Mouse (Mus musculus) adipocyte (in vitro differentiated cells): ENCODE results near the gene Kdelr1.
A peak's percentile ranks its signal among the peaks of the same experiment; 100 is the strongest.

Experiments used
- DNase-seq: peaks from one replicate; pipeline ENCODE4 v3.0.0-alpha.2; 2016; ENCODE audit warnings: low spot score

Gene Kdelr1

GRCm38 (mm10) chr7:45872624-45873023, at the start of gene Kdelr1:
TSS of gene Kdelr1 (plus strand) at chr7:45872772.
- peak; percentile 83 for DNase-seq

GRCm38 (mm10) chr7:45824598-45824997, 48.0 kb upstream of the Kdelr1 start, which contains the start of gene Kcnj14:
TSS of gene Kcnj14 (minus strand) at chr7:45824782.
- no peak for DNase-seq

- peak; percentile 39 for DNase-seq
Measured at GRCm38 (mm10) chr7:45826631-45827030, 45.9 kb upstream of the Kdelr1 start.

- DNase-seq = peak; percentile 88
Measured at GRCm38 (mm10) chr7:45830427-45831127, 42.0 kb upstream of the Kdelr1 start, which contains the start of gene Grwd1. TSS of gene Grwd1 (minus strand) at chr7:45830944.

GRCm38 (mm10) chr7:45831128-45831525, 41.4 kb upstream of the Kdelr1 start:
- no peak for DNase-seq

GRCm38 (mm10) chr7:45832428-45832827, 40.1 kb upstream of the Kdelr1 start:
- DNase-seq = no peak

GRCm38 (mm10) chr7:45833148-45833790, 39.3 kb upstream of the Kdelr1 start:
- no peak for DNase-seq

GRCm38 (mm10) chr7:45833924-45834323, 38.6 kb upstream of the Kdelr1 start:
- DNase-seq = no peak

- DNase-seq = no peak
Measured at GRCm38 (mm10) chr7:45842950-45843744, 29.4 kb upstream of the Kdelr1 start.

- no peak for DNase-seq
Measured at GRCm38 (mm10) chr7:45848447-45849027, 24.0 kb upstream of the Kdelr1 start.

- DNase-seq = no peak
Measured at GRCm38 (mm10) chr7:45850661-45851060, 21.9 kb upstream of the Kdelr1 start.

GRCm38 (mm10) chr7:45853089-45853488, 19.5 kb upstream of the Kdelr1 start:
- DNase-seq = no peak

GRCm38 (mm10) chr7:45856950-45857901, 15.3 kb upstream of the Kdelr1 start:
- DNase-seq = no peak

GRCm38 (mm10) chr7:45859008-45859407, 13.6 kb upstream of the Kdelr1 start:
- no peak for DNase-seq

GRCm38 (mm10) chr7:45862804-45863203, 9.8 kb upstream of the Kdelr1 start:
- DNase-seq = no peak

- no peak for DNase-seq
Measured at GRCm38 (mm10) chr7:45864435-45864834, 8.1 kb upstream of the Kdelr1 start.

- DNase-seq = peak; percentile 57
Measured at GRCm38 (mm10) chr7:45865925-45866910, 6.4 kb upstream of the Kdelr1 start.

- DNase-seq = no peak
Measured at GRCm38 (mm10) chr7:45867871-45868270, 4.7 kb upstream of the Kdelr1 start.

- no peak for DNase-seq
Measured at GRCm38 (mm10) chr7:45869107-45869670, 3.4 kb upstream of the Kdelr1 start.

- no peak for DNase-seq
Measured at GRCm38 (mm10) chr7:45869787-45870186, 2.8 kb upstream of the Kdelr1 start.
